Mouse (Mus musculus) forebrain, embryonic 15.5 days (tissue): ENCODE measurements at regions not wholly inside any gene's neighbourhood (a gene's known extent, or its start where the extent isn't known, plus 50 kb on each side); places are given as distances from the start of the nearest gene placed in this dataset.

Experiments used
- ATAC-seq: fragments of 200-750 bp; cut with Nextera tagmentation; replicated peaks from 2 replicates; pipeline ENCODE4 v1.8.0; 2017; ENCODE audit warnings: mild to moderate bottlenecking, moderate TSS enrichment, moderate library complexity
- H3K27ac ChIP-seq: fragments of 300-500 bp; sonication (generic); replicated peaks from 2 replicates; pipeline ENCODE4 v1.5.1; 2015; ENCODE audit warnings: mild to moderate bottlenecking, inconsistent platforms
- H3K27me3 ChIP-seq: fragments of 300-500 bp; sonication (generic); 2 replicates; pipeline ENCODE4 v1.6.1; 2015; ENCODE audit warnings: inconsistent platforms
- H3K36me3 ChIP-seq: fragments of 300-500 bp; sonication (generic); 2 replicates; pipeline ENCODE4 v1.6.1; 2015; ENCODE audit warnings: mild to moderate bottlenecking, inconsistent platforms
- H3K4me1 ChIP-seq: fragments of 300-500 bp; sonication (generic); 2 replicates; pipeline ENCODE4 v1.6.1; 2015; ENCODE audit warnings: inconsistent platforms
- H3K4me2 ChIP-seq: fragments of 300-500 bp; sonication (generic); replicated peaks from 2 replicates; pipeline ENCODE4 v1.6.1; 2015; ENCODE audit warnings: mild to moderate bottlenecking, inconsistent platforms
- H3K4me3 ChIP-seq: fragments of 300-500 bp; sonication (generic); 2 replicates; pipeline ENCODE4 v1.5.1; 2015; ENCODE audit warnings: mild to moderate bottlenecking, inconsistent platforms
- H3K9ac ChIP-seq: fragments of 300-500 bp; sonication (generic); replicated peaks from 2 replicates; pipeline ENCODE4 v1.6.1; 2015; ENCODE audit warnings: mild to moderate bottlenecking, inconsistent platforms
- H3K9me3 ChIP-seq: fragments of 300-500 bp; sonication (generic); 2 replicates; pipeline ENCODE4 v1.6.1; 2016; ENCODE audit warnings: inconsistent platforms
- WGBS: fragments of 180-500 bp; shearing (Covaris S2); methylation state at CpG from one replicate; pipeline ENCODE4 v1.1.7; 2015; ENCODE audit warnings: mixed read lengths; 5-methylcytosine and 5-hydroxymethylcytosine counted together

GRCm38 (mm10) chr16:39158893-39159292 lies 266.4 kb downstream of the Igsf11 start:
- Histone ChIP-seq H3K9me3 (no peaks in the 10 kb centered on the region), H3K27ac (no peak overlapping the region), H3K36me3 (no peaks in the 10 kb centered on the region), H3K9ac (no peak overlapping the region), H3K4me1 (no peaks in the 10 kb centered on the region), H3K4me3 (no peak overlapping the region), H3K27me3 (no peaks in the 10 kb centered on the region), H3K4me2 (no peak overlapping the region)
- 33% methylated on average over 3 of the region's 3 CpGs for WGBS
- ATAC-seq = no peak

- Histone ChIP-seq H3K4me1 (no peaks in the 10 kb centered on the region), H3K4me3 (no peak overlapping the region), H3K9ac (no peak overlapping the region), H3K36me3 (no peaks in the 10 kb centered on the region), H3K4me2 (no peak overlapping the region), H3K27me3 (no peaks in the 10 kb centered on the region), H3K9me3 (no peaks in the 10 kb centered on the region), H3K27ac (no peak overlapping the region)
- ATAC-seq = no peak
- 87% methylated on average over 7 of the region's 7 CpGs for WGBS
Measured at GRCm38 (mm10) chr16:39159725-39160124, 267.3 kb downstream of the Igsf11 start.

- no peak for ATAC-seq
- Histone ChIP-seq H3K27ac (no peak overlapping the region), H3K9ac (no peak overlapping the region), H3K36me3 (no peaks in the 10 kb centered on the region), H3K9me3 (no peaks in the 10 kb centered on the region), H3K4me1 (no peaks in the 10 kb centered on the region), H3K4me3 (no peak overlapping the region), H3K27me3 (no peaks in the 10 kb centered on the region), H3K4me2 (no peak overlapping the region)
- WGBS = 25% methylated on average over 1 of the region's 1 CpGs
Measured at GRCm38 (mm10) chr16:39162684-39163083, 270.2 kb downstream of the Igsf11 start.

- Histone ChIP-seq H3K9me3 (no peaks in the 10 kb centered on the region), H3K27me3 (no peaks in the 10 kb centered on the region), H3K36me3 (no peaks in the 10 kb centered on the region), H3K4me2 (no peak overlapping the region), H3K9ac (no peak overlapping the region), H3K27ac (no peak overlapping the region), H3K4me1 (no peaks in the 10 kb centered on the region), H3K4me3 (no peak overlapping the region)
- no peak for ATAC-seq
- WGBS = 88% methylated on average over 4 of the region's 4 CpGs
Measured at GRCm38 (mm10) chr16:39191861-39192260, 299.4 kb downstream of the Igsf11 start.

DNA sequence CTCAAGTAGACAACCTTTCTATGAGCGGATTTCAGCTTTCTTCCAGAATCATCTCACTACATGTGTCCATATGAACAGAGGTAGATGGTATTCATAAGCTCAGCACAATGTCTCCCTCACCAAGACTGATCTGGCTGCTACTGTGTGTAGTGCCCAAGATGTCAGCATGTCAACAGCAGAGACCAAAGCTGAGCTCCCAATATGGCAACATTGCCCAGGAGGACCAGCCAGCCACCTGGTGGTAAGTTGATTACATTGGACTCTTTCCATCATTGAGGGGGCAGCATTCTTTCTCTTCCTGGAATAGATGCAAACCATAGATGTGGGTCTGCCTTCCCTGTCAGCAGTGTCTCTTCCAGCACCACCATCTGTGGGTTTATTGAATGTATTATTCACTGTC lies 303.0 kb downstream of the Igsf11 start:
- H3K27ac ChIP-seq = no peak overlapping the region
- ATAC-seq = no peak
- no peak overlapping the region for H3K9ac ChIP-seq
- no peak overlapping the region for H3K4me3 ChIP-seq
- no peaks in the 10 kb centered on the region for H3K9me3 ChIP-seq
- 93% methylated on average over 1 of the region's 1 CpGs for WGBS
- no peaks in the 10 kb centered on the region for H3K4me1 ChIP-seq
- no peak overlapping the region for H3K4me2 ChIP-seq
- no peaks in the 10 kb centered on the region for H3K27me3 ChIP-seq
- H3K36me3 ChIP-seq = no peaks in the 10 kb centered on the region

DNA sequence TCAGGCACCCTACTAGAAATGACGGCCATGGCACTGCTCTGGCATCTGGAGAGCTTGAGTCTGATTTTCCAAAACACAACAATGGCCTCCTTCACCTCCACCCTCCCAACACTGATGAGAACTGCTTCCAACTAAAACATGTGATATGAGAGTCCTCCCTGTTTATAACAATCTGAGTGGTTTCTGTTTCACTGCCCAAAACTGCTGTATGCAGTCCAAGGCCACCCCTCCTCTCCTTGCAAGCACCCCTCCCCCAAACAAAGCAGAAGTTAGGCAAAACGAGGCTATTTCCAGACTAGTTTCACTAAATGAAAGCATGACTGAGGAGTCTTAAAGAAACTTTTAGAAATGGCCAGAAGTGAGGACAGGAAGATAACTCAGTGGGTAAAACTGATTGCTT lies 304.4 kb downstream of the Igsf11 start:
- no peak for ATAC-seq
- no peaks in the 10 kb centered on the region for H3K27me3 ChIP-seq
- H3K4me2 ChIP-seq = no peak overlapping the region
- H3K4me3 ChIP-seq = no peak overlapping the region
- no peaks in the 10 kb centered on the region for H3K36me3 ChIP-seq
- no peak overlapping the region for H3K9ac ChIP-seq
- WGBS = 77% methylated on average over 2 of the region's 2 CpGs
- H3K4me1 ChIP-seq = no peaks in the 10 kb centered on the region
- no peaks in the 10 kb centered on the region for H3K9me3 ChIP-seq
- H3K27ac ChIP-seq = no peak overlapping the region

GRCm38 (mm10) chr16:39223551-39223950 lies 331.1 kb downstream of the Igsf11 start:
- no peaks in the 10 kb centered on the region for H3K9me3 ChIP-seq
- no peak overlapping the region for H3K9ac ChIP-seq
- peaks cover 6% of the 10 kb centered on the region; the same call in 1 of the 2 replicates for H3K4me1 ChIP-seq
- H3K4me3 ChIP-seq = no peak overlapping the region
- peak; percentile 51; the same call in 1 of the 2 replicates for ATAC-seq
- H3K36me3 ChIP-seq = no peaks in the 10 kb centered on the region
- no peaks in the 10 kb centered on the region for H3K27me3 ChIP-seq
- 76% methylated on average over 8 of the region's 8 CpGs for WGBS
- H3K4me2 ChIP-seq = no peak overlapping the region
- H3K27ac ChIP-seq = no peak overlapping the region

- H3K9ac ChIP-seq = no peak overlapping the region
- peaks cover 22% of the 10 kb centered on the region for H3K4me1 ChIP-seq
- H3K4me3 ChIP-seq = no peak overlapping the region
- no peaks in the 10 kb centered on the region for H3K36me3 ChIP-seq
- H3K27me3 ChIP-seq = no peaks in the 10 kb centered on the region
- H3K4me2 ChIP-seq = no peak overlapping the region
- H3K9me3 ChIP-seq = no peaks in the 10 kb centered on the region
- WGBS = 27% methylated on average over 7 of the region's 7 CpGs
- H3K27ac ChIP-seq = no peak overlapping the region
- ATAC-seq = peak; percentile 85
Measured at GRCm38 (mm10) chr16:39229501-39229900, 337.0 kb downstream of the Igsf11 start.

DNA sequence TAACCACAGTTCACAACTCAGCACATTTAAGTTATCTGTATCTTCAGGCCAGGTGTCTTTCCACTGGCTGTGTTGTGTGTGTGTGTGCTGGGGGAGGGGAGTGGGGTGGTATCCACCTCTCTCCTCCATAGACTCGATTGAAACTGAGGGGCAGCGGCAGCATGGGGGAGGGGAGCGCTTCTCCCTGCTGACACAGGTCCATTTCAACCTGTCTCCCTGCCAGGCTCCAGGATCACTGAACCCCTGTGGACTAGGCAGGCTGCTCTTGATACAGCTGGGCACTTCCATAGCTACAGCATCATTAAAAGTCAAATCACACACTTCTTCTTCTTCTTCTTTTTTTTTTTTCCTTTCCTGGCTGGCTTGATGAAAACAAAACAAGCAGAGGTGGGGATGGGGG lies 338.0 kb downstream of the Igsf11 start:
- Histone ChIP-seq H3K27me3 (no peaks in the 10 kb centered on the region), H3K36me3 (no peaks in the 10 kb centered on the region), H3K27ac (peak overlapping the region; percentile 23; the same call in 1 of the 2 replicates), H3K9ac (no peak overlapping the region), H3K4me3 (no peak overlapping the region), H3K4me1 (peaks cover 22% of the 10 kb centered on the region), H3K9me3 (no peaks in the 10 kb centered on the region), H3K4me2 (no peak overlapping the region)
- ATAC-seq = no peak
- 10% methylated on average over 3 of the region's 3 CpGs for WGBS

- no peak overlapping the region for H3K9ac ChIP-seq
- no peaks in the 10 kb centered on the region for H3K36me3 ChIP-seq
- ATAC-seq = no peak
Measured at GRCm38 (mm10) chr16:39234290-39234689, 341.8 kb downstream of the Igsf11 start.

GRCm38 (mm10) chr16:39273490-39273889 lies 381.0 kb downstream of the Igsf11 start:
- Histone ChIP-seq H3K9me3 (no peaks in the 10 kb centered on the region), H3K36me3 (no peaks in the 10 kb centered on the region), H3K27me3 (no peaks in the 10 kb centered on the region), H3K9ac (no peak overlapping the region), H3K4me3 (no peak overlapping the region), H3K4me2 (no peak overlapping the region), H3K4me1 (no peaks in the 10 kb centered on the region), H3K27ac (no peak overlapping the region)
- 90% methylated on average over 2 of the region's 2 CpGs for WGBS
- no peak for ATAC-seq

More at GRCm38 (mm10) chr16:39234290-39234689, 341.8 kb downstream of the Igsf11 start:
- Histone ChIP-seq H3K27me3 (no peaks in the 10 kb centered on the region), H3K4me3 (no peak overlapping the region), H3K9me3 (no peaks in the 10 kb centered on the region), H3K4me1 (peaks cover 17% of the 10 kb centered on the region), H3K27ac (no peak overlapping the region), H3K4me2 (no peak overlapping the region)
- 83% methylated on average over 2 of the region's 2 CpGs for WGBS

DNA sequence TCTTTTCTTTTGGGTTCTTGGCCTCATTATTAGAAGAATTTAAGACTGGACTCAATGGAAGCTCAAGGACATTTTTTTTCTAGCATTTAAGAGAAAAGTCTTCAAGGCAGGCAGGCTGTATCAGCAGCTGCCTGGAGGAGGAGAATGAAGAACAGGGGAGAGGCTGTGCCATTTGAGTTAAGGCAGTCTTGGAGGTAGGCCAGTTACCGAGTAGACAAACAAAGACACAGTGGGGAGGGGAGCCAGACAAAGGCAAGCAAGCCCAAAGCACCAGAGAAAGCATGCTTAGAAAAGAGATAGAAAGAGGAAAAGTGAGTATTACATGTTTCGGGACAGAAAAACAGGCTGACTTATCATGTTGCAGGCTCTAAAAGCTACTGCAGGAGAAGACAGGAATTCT lies 392.0 kb downstream of the Igsf11 start:
- WGBS = 6% methylated on average over 2 of the region's 2 CpGs

GRCm38 (mm10) chr16:39285028-39285744 lies 392.7 kb downstream of the Igsf11 start:
- no peak overlapping the region for H3K27ac ChIP-seq
- H3K4me2 ChIP-seq = no peak overlapping the region
- 68% methylated on average over 3 of the region's 3 CpGs for WGBS
- H3K36me3 ChIP-seq = no peaks in the 10 kb centered on the region
- no peak overlapping the region for H3K9ac ChIP-seq
- no peak overlapping the region for H3K4me3 ChIP-seq
- no peak for ATAC-seq
- no peaks in the 10 kb centered on the region for H3K9me3 ChIP-seq
- H3K4me1 ChIP-seq = peaks cover 14% of the 10 kb centered on the region
- no peaks in the 10 kb centered on the region for H3K27me3 ChIP-seq

More for the DNA sequence above, 392.0 kb downstream of the Igsf11 start:
- Histone ChIP-seq H3K9me3 (no peaks in the 10 kb centered on the region), H3K27me3 (no peaks in the 10 kb centered on the region), H3K36me3 (no peaks in the 10 kb centered on the region), H3K4me1 (peaks cover 14% of the 10 kb centered on the region), H3K4me2 (no peak overlapping the region), H3K9ac (no peak overlapping the region), H3K27ac (no peak overlapping the region), H3K4me3 (no peak overlapping the region)
- peak; percentile 57; the same call in 1 of the 2 replicates for ATAC-seq
